Mouse (Mus musculus) ES-E14 (cell line): ENCODE data around the gene Ache. TPM values are rescaled to one million over a fixed set of nuclear protein-coding genes. Genes with fewer than 3 reads are reported as not detected.
A peak's percentile ranks its signal among the peaks of the same experiment; 100 is the strongest.

Experiments
- DNase-seq: peaks from one replicate; pipeline ENCODE4 v3.0.0-alpha.2; 2013; ENCODE audit warnings: low read depth, low spot score
- H3K27ac ChIP-seq: 2 replicates; pipeline ENCODE4 v1.5.1; 2012; ENCODE audit warnings: low read depth, mild to moderate bottlenecking, low read length, moderate library complexity, mixed read lengths; ENCODE audit not compliant: poor library complexity, insufficient read depth, severe bottlenecking
- H3K36me3 ChIP-seq: 2 replicates; pipeline ENCODE4 v1.6.1; 2012; ENCODE audit warnings: mild to moderate bottlenecking, low read length, moderate library complexity, mixed read lengths; ENCODE audit not compliant: control insufficient read depth, poor library complexity, insufficient read depth, severe bottlenecking
- H3K4me1 ChIP-seq, 2 experiments: fragments of 150-350 bp in 1 of 2; sonication (generic) in 1 of 2; 2 replicates each; pipeline ENCODE4 v1.6.1; 2012; ENCODE audit warnings: low read length in 2 of 2, mild to moderate bottlenecking in 1 of 2, mixed read lengths in 1 of 2; ENCODE audit not compliant: control insufficient read depth in 2 of 2, insufficient read depth in 2 of 2, poor library complexity in 1 of 2
- H3K4me3 ChIP-seq, 2 experiments: fragments of 150-350 bp in 1 of 2; sonication (generic) in 1 of 2; 2 replicates each; pipeline ENCODE4 v1.5.1; 2012; ENCODE audit warnings: low read length in 2 of 2, low read depth in 1 of 2, mild to moderate bottlenecking in 1 of 2, mixed read lengths in 1 of 2; ENCODE audit not compliant: insufficient read depth in 1 of 2, poor library complexity in 1 of 2, severe bottlenecking in 1 of 2
- H3K9ac ChIP-seq: 2 replicates; pipeline ENCODE4 v1.6.1; 2012; ENCODE audit warnings: low read depth, mild to moderate bottlenecking, low read length, mixed read lengths; ENCODE audit not compliant: poor library complexity, insufficient read depth, severe bottlenecking
- H3K9me3 ChIP-seq: fragments of 150-350 bp; sonication (generic); 2 replicates; pipeline ENCODE4 v1.6.1; 2012; ENCODE audit warnings: low read depth, mild to moderate bottlenecking, low read length; ENCODE audit not compliant: control insufficient read depth, insufficient read depth
- CHD2 ChIP-seq: IDR thresholded peaks from 2 replicates; pipeline ENCODE4 v1.6.1; 2014; ENCODE audit warnings: mild to moderate bottlenecking, low read depth, low read length, inconsistent platforms
- HCFC1 ChIP-seq: IDR thresholded peaks from 2 replicates; pipeline ENCODE4 v1.6.1; 2012; ENCODE audit warnings: low read length, inconsistent platforms, borderline replicate concordance; ENCODE audit not compliant: insufficient read depth
- MAFK ChIP-seq: IDR thresholded peaks from 2 replicates; pipeline ENCODE4 v1.6.1; 2014; ENCODE audit warnings: mild to moderate bottlenecking, low read depth, low read length, inconsistent platforms; ENCODE audit not compliant: insufficient read depth
- ZC3H11A ChIP-seq: IDR thresholded peaks from 2 replicates; pipeline ENCODE4 v1.6.1; 2012; ENCODE audit warnings: low read depth, mild to moderate bottlenecking, inconsistent platforms, low read length, borderline replicate concordance
- ZNF384 ChIP-seq: IDR thresholded peaks from 2 replicates; pipeline ENCODE4 v1.6.1; 2012; ENCODE audit warnings: low read depth, low read length, inconsistent platforms
- in situ Hi-C, 2 experiments: fragments of 600-800 bp; cut with MboI; formaldehyde crosslinking; loops; one replicate each; pipeline ENCODE4 v1.15.1; 2025; ENCODE audit warnings: low sequenced_read_pairs in 2 of 2, inconsistent platforms in 1 of 2; ENCODE audit not compliant: unreplicated experiment in 2 of 2
- total RNA-seq: library from RNA; depleted of rRNA; stranded (reverse); fragments of 300-350 nt; gene quantifications from 2 replicates; pipeline ENCODE4 v1.2.3, GENCODE M21; 2012

Gene Ache
- total RNA-seq, 1 experiment = 0.31 TPM

- Histone ChIP-seq H3K9ac (no peak overlapping the region), H3K36me3 (peaks cover 89% of the 10 kb centered on the region), H3K27ac (no peak overlapping the region), H3K4me1 (peaks cover 0 to 11% of the 10 kb centered on the region in 2 experiments; a peak in 1 of 4 replicates), H3K4me3 (no peak overlapping the region), H3K9me3 (no peaks in the 10 kb centered on the region)
- in situ Hi-C loops = no loop called here
- DNase-seq = no peak
- no peak for TF ChIP-seq ZNF384
- TF ChIP-seq HCFC1 = no peak
- no peak for TF ChIP-seq CHD2
- TF ChIP-seq ZC3H11A = no peak
- no peak for TF ChIP-seq MAFK
These were observed 11.9 kb downstream of the Ache start for GRCm38 (mm10) chr5:137299240-137299639.

GRCm38 (mm10) chr5:137301253-137301652 is 13.9 kb downstream of the Ache start:
- peaks cover 6 to 13% of the 10 kb centered on the region in 2 experiments; a peak in 2 of 4 replicates for H3K4me1 ChIP-seq
- DNase-seq = no peak
- no peak for TF ChIP-seq ZC3H11A
- no peak for TF ChIP-seq MAFK
- TF ChIP-seq CHD2 = no peak
- TF ChIP-seq ZNF384 = no peak
- TF ChIP-seq HCFC1 = no peak
- peaks cover 79% of the 10 kb centered on the region for H3K36me3 ChIP-seq
- H3K9me3 ChIP-seq = no peaks in the 10 kb centered on the region
- no peak overlapping the region for H3K27ac ChIP-seq
- in situ Hi-C loops = no loop called here
- no peak overlapping the region for H3K9ac ChIP-seq
- H3K4me3 ChIP-seq = no peak overlapping the region

- TF ChIP-seq ZC3H11A (no peak), CHD2 (no peak), HCFC1 (no peak), MAFK (no peak), ZNF384 (no peak)
- Histone ChIP-seq H3K4me1 (peaks cover 6 to 13% of the 10 kb centered on the region in 2 experiments; a peak in 2 of 4 replicates), H3K36me3 (peaks cover 56% of the 10 kb centered on the region), H3K9ac (no peak overlapping the region), H3K9me3 (no peaks in the 10 kb centered on the region), H3K4me3 (no peak overlapping the region), H3K27ac (no peak overlapping the region)
- DNase-seq = no peak
- in situ Hi-C loops = no loop called here
These were observed 16.3 kb downstream of the Ache start for GRCm38 (mm10) chr5:137303609-137304008.

- H3K36me3 ChIP-seq = peaks cover 54% of the 10 kb centered on the region
- no peaks in the 10 kb centered on the region for H3K9me3 ChIP-seq
- peaks cover 6 to 13% of the 10 kb centered on the region in 2 experiments; a peak in 2 of 4 replicates for H3K4me1 ChIP-seq
- H3K27ac ChIP-seq = no peak overlapping the region
- no peak for DNase-seq
- no peak overlapping the region for H3K9ac ChIP-seq
- no peak overlapping the region for H3K4me3 ChIP-seq
- TF ChIP-seq ZC3H11A (no peak), CHD2 (no peak), HCFC1 (no peak), MAFK (no peak), ZNF384 (no peak)
- in situ Hi-C loops = no loop called here
These were observed 16.8 kb downstream of the Ache start for GRCm38 (mm10) chr5:137304165-137304564.

GRCm38 (mm10) chr5:137304816-137305215 is 17.5 kb downstream of the Ache start:
- peak overlapping the region; percentile 63 for H3K9ac ChIP-seq
- H3K27ac ChIP-seq = peak overlapping the region; percentile 20; the same call in 1 of the 2 replicates

More at GRCm38 (mm10) chr5:137304816-137305215, 17.5 kb downstream of the Ache start:
- H3K4me1 ChIP-seq = peaks cover 6 to 13% of the 10 kb centered on the region in 2 experiments; a peak in 2 of 4 replicates
- no peak for DNase-seq
- peaks cover 52% of the 10 kb centered on the region for H3K36me3 ChIP-seq
- in situ Hi-C loops = no loop called here
- H3K9me3 ChIP-seq = no peaks in the 10 kb centered on the region
- peak overlapping the region; percentile 2 to 84; a peak in 2 of 4 replicates for H3K4me3 ChIP-seq
- TF ChIP-seq MAFK (no peak), ZNF384 (no peak)
